Mouse (Mus musculus): ENCODE measurements around the gene Parp2.

- no peak for TF ChIP-seq CEBPB (IDR thresholded peaks at IDR 0.05; ENCODE audit: insufficient read depth, poor library complexity, severe bottlenecking)
- no peak for TF ChIP-seq TCF3 (IDR thresholded peaks at IDR 0.05; ENCODE audit: insufficient read length, low read depth)
- no peak for TF ChIP-seq POLR2A (IDR thresholded peaks at IDR 0.05; ENCODE audit: insufficient read length, low read depth)
- no peak for TF ChIP-seq MYOG (IDR thresholded peaks at IDR 0.05; ENCODE audit: control insufficient read depth in 1 of 3, insufficient read depth in 1 of 3, insufficient read length in 2 of 3, low read depth in 2 of 3)
- no peak for TF ChIP-seq USF1 (IDR thresholded peaks at IDR 0.05; ENCODE audit: low read depth)
- no peak for TF ChIP-seq POLR2AphosphoS2 (IDR thresholded peaks at IDR 0.05; ENCODE audit: insufficient read length, low read depth)
- TF ChIP-seq MYOD1 (IDR thresholded peaks at IDR 0.05; ENCODE audit: control insufficient read depth in 1 of 3, insufficient read length in 2 of 3, low read depth in 2 of 3) = no peak
These were observed 49.1 kb upstream of the Parp2 start for GRCm38 (mm10) chr14:50758416-50759085.
